Mouse (Mus musculus) thymus, adult 2 months (tissue): ENCODE results near the gene Cdk7. TPM values are rescaled to one million over a fixed set of nuclear protein-coding genes. Genes with fewer than 3 reads are reported as not detected.

Experiments used
- DNase-seq: peaks from one replicate; pipeline ENCODE4 v3.0.0; 2021
- H3K27ac ChIP-seq: fragments of 200-500 bp; 2 replicates; pipeline ENCODE4 v1.5.1; 2012; ENCODE audit warnings: low read length, control low read depth; ENCODE audit not compliant: control insufficient read depth, insufficient read depth
- H3K27me3 ChIP-seq: fragments of 200-500 bp; 2 replicates; pipeline ENCODE4 v1.6.1; 2012; ENCODE audit warnings: mild to moderate bottlenecking, low read length, moderate library complexity, mixed read lengths; ENCODE audit not compliant: control insufficient read depth, insufficient read depth
- H3K36me3 ChIP-seq: fragments of 200-500 bp; 2 replicates; pipeline ENCODE4 v1.6.1; 2012; ENCODE audit warnings: mild to moderate bottlenecking, low read length, moderate library complexity; ENCODE audit not compliant: control insufficient read depth, insufficient read depth
- H3K4me1 ChIP-seq: fragments of 200-500 bp; replicated peaks from 2 replicates; pipeline ENCODE4 v1.6.1; 2012; ENCODE audit warnings: low read length; ENCODE audit not compliant: control insufficient read depth, insufficient read depth
- H3K4me3 ChIP-seq: fragments of 200-500 bp; 2 replicates; pipeline ENCODE4 v1.5.1; 2012; ENCODE audit warnings: mild to moderate bottlenecking, low read length, control low read depth, moderate library complexity; ENCODE audit not compliant: control insufficient read depth, insufficient read depth
- CTCF ChIP-seq: fragments of 200-500 bp; IDR thresholded peaks from 2 replicates; pipeline ENCODE4 v1.5.1; 2012; ENCODE audit warnings: mild to moderate bottlenecking, control low read depth, low read length, moderate library complexity, borderline replicate concordance; ENCODE audit not compliant: control insufficient read depth, poor library complexity, insufficient read depth; ENCODE audit errors: extremely low read depth
- POLR2A ChIP-seq: fragments of 200-500 bp; IDR thresholded peaks from 2 replicates; pipeline ENCODE4 v1.6.1; 2012; ENCODE audit warnings: mild to moderate bottlenecking, low read length, control low read depth, moderate library complexity; ENCODE audit not compliant: control insufficient read depth, poor library complexity, insufficient read depth; ENCODE audit errors: extremely low read depth
- WGBS: fragments of 180-500 bp; shearing (Covaris S2); methylation state at CpG from one replicate; pipeline ENCODE4 v1.1.7; 2018; 5-methylcytosine and 5-hydroxymethylcytosine counted together
- polyA plus RNA-seq: library from polyadenylated mRNA; depleted of rRNA; stranded (reverse); fragments of >200 nt; gene quantifications from 2 replicates; pipeline ENCODE4 v1.2.3, GENCODE M21; 2012

Gene Cdk7
- polyA plus RNA-seq, 1 experiment, result 22.0 TPM

DNA sequence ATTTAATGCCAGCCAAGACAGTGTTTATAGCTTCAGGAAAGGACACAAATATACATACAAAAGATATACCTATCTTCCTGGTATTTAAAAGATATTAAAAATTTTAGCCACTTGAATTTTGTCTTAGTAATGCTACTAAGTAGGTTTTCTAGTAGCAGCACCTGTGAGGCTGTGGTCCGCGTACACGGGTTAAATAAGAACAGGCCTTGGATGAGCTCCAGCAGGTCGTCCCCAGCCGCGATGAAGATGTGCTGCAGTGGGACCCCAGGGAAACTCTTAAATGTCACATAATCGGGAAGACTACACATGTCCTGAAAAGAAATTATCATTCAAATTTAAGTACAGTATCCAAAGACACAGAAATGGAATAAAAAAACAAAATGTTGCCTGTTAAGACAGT lies 24.5 kb downstream of the Cdk7 start:
- H3K36me3 ChIP-seq, result peaks cover 66% of the 10 kb centered on the region
- whole genome bisulfite sequencing, result 96% methylated on average over 7 of the region's 7 CpGs
- TF ChIP-seq POLR2A (no peak), CTCF (no peak)
- no peaks in the 10 kb centered on the region for H3K27me3 ChIP-seq
- H3K4me1 ChIP-seq, result no peaks in the 10 kb centered on the region
- H3K4me3 ChIP-seq, result no peak overlapping the region
- no peak overlapping the region for H3K27ac ChIP-seq
- no peak for DNase-seq

DNA sequence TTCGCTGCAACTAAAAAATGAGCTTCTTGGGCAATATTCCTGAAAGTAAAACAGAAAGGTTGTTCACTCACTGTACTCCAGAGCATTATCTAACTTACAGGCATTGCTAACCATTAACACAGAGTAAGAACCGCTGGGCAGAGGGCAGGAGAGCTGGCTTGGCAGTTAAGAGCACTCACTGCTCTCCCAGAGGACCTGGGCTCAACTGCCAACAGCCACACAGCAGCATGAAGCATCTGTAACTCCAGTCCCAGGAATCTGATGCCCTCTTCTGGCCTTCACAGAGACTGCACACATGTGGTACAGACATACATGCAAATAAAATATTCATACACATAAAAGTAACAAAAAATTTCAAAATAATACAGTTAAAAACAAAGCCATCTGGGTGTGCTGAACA lies 27.3 kb downstream of the Cdk7 start:
- no peak overlapping the region for H3K4me3 ChIP-seq
- no peak for DNase-seq
- WGBS, result 98% methylated on average over 2 of the region's 2 CpGs
- peaks cover 55% of the 10 kb centered on the region for H3K36me3 ChIP-seq
- H3K27ac ChIP-seq, result no peak overlapping the region
- no peak for TF ChIP-seq POLR2A
- TF ChIP-seq CTCF, result no peak
- no peaks in the 10 kb centered on the region for H3K4me1 ChIP-seq
- H3K27me3 ChIP-seq, result no peaks in the 10 kb centered on the region

DNA sequence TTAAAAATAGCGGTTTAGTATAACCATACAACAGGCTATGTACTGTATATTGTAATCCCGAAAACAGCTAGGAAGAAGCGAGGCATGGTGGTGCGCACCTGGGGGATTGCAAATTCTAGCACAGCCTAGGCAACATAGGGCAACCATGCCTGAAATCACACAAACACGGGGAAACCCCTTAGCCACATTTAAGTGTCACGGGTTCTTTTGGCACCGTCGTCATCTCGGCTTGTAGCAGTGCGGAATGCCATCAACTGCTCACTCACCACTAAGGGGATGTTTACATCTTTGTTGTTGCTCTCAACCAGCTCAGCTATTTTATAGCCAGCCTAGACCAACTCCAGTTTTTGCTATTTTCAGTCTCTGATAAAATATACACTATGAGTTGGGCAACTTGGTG lies 31.9 kb downstream of the Cdk7 start:
- Histone ChIP-seq H3K27ac (no peak overlapping the region), H3K4me1 (no peaks in the 10 kb centered on the region), H3K4me3 (no peak overlapping the region), H3K27me3 (no peaks in the 10 kb centered on the region), H3K36me3 (peaks cover 18% of the 10 kb centered on the region)
- 97% methylated on average over 10 of the region's 10 CpGs for WGBS
- TF ChIP-seq POLR2A, result no peak
- TF ChIP-seq CTCF, result no peak
- DNase-seq, result no peak

DNA sequence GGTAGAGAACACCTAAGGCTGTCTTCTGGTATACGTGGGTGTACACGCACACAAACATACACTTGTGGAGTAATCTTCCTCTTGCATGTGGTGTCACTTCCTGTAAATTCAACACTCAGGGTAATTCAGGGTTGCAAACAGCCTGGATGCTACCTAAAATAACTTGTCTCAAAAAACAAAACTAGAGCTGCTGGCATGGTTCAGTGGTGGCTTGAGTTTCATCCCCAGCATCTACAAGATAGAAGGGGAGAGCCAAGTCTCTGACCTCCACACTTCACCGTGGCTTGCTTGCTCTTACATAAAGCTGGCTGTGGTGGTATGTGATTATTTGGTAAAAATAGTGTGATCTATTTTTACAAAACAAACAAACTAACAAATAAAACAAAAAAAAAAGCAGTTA lies 33.2 kb downstream of the Cdk7 start:
- Histone ChIP-seq H3K4me3 (no peak overlapping the region), H3K36me3 (peaks cover 7% of the 10 kb centered on the region), H3K4me1 (no peaks in the 10 kb centered on the region), H3K27me3 (no peaks in the 10 kb centered on the region), H3K27ac (no peak overlapping the region)
- DNase-seq, result no peak
- TF ChIP-seq CTCF, result no peak
- no peak for TF ChIP-seq POLR2A
- WGBS, result 82% methylated on average over 3 of the region's 3 CpGs

DNA sequence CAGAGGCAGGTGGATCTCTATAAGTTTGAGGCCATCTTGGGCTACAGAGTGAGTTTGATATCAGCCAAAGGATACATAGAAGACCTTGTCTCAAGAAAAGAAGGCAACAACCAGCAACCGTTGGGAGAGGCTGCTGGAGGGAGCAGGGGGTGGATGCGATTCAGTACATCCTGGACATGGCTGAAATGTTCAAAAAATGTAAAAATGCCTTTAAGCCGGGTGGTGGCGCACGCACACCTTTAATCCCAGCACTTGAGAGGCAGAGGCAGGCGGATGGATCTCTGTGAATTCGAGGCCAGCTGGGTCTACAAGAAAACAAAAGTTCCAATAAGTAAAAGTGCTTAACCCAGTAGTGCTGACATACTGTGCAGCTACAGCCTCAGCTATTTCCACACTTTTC lies 43.2 kb downstream of the Cdk7 start:
- Histone ChIP-seq H3K27me3 (no peaks in the 10 kb centered on the region), H3K4me3 (no peak overlapping the region), H3K27ac (no peak overlapping the region), H3K4me1 (no peaks in the 10 kb centered on the region), H3K36me3 (no peaks in the 10 kb centered on the region; the same call in 1 of the 2 replicates)
- TF ChIP-seq CTCF (no peak), POLR2A (no peak)
- 96% methylated on average over 7 of the region's 7 CpGs for WGBS
- no peak for DNase-seq

DNA sequence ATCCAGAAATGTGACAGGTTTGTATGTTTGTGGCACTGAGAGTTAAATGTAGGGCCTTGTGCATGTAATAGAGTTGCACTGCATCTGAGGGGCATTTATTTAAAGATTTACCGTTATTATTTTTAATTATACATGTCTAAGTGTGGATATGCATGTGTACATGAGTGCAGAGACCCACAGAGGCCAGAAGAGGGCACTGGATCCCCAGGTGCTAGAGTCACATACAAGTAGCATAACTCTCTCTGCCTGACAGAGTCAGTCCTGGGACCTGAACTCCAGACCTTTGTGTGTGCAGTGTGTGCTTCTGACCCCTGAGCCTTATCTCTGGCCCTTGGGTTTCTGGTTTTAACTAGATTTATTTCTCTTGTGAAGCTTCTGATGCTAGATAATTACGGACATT lies 46.4 kb downstream of the Cdk7 start:
- WGBS, result 83% methylated on average over 2 of the region's 2 CpGs
- TF ChIP-seq POLR2A (no peak), CTCF (no peak)
- no peak for DNase-seq
- H3K27me3 ChIP-seq, result no peaks in the 10 kb centered on the region
- no peaks in the 10 kb centered on the region for H3K4me1 ChIP-seq
- H3K36me3 ChIP-seq, result no peaks in the 10 kb centered on the region; the same call in 1 of the 2 replicates
- no peak overlapping the region for H3K4me3 ChIP-seq
- H3K27ac ChIP-seq, result no peak overlapping the region

DNA sequence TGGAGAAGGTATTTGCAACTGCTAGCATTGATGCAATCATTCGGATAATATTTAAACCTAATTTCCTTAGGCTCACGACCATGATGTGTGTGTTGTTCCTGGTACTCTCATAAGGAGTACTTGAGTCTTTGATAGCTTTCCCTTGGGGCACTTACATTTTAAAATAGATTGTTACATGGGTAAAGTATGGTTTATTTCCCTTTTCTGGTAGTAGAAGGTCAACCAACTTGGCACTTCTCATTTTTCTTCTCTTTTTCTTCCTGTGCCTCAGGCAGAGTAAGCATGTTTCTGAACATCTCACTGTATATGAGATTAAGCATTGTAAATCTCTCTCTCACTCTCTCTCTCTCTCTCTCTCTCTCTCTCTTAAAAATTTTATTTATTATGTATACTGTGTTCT lies 47.9 kb downstream of the Cdk7 start:
- H3K27ac ChIP-seq, result no peak overlapping the region
- no peaks in the 10 kb centered on the region for H3K27me3 ChIP-seq
- WGBS, result 78% methylated on average over 2 of the region's 2 CpGs
- TF ChIP-seq CTCF (no peak), POLR2A (no peak)
- H3K36me3 ChIP-seq, result no peaks in the 10 kb centered on the region; the same call in 1 of the 2 replicates
- H3K4me3 ChIP-seq, result no peak overlapping the region
- DNase-seq, result no peak
- H3K4me1 ChIP-seq, result no peaks in the 10 kb centered on the region

DNA sequence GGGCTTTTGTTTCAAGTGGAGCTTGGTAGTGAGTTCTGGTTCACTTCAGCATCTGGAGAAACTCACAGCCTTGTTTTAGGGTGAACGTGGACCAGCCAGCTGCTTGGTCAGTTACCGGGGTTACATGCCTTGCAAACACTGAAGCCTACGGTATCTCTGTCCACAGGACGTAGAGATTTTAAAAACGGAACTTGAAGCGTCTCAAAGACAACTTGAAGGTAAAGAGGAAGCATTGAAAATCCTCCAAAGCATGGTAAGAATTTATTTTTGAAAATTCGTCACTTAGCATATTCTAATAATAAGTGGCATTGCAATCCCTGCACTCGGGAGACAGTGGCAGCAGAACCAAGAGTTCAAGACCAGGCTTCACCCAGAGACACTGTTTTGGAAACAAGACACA lies 49.1 kb downstream of the Cdk7 start:
- Histone ChIP-seq H3K4me1 (no peaks in the 10 kb centered on the region), H3K27ac (no peak overlapping the region), H3K27me3 (no peaks in the 10 kb centered on the region), H3K4me3 (no peak overlapping the region), H3K36me3 (no peaks in the 10 kb centered on the region; the same call in 1 of the 2 replicates)
- DNase-seq, result no peak
- no peak for TF ChIP-seq CTCF
- no peak for TF ChIP-seq POLR2A
- 96% methylated on average over 8 of the region's 8 CpGs for WGBS
